Mouse (Mus musculus) testis, postnatal 10 days (tissue): Measurements from ENCODE around the gene Cdk2ap2.

ENCODE experiments used
- DNase-seq: peaks from one replicate; pipeline ENCODE4 v3.0.0; 2021; ENCODE audit warnings: low spot score

Gene Cdk2ap2

DNA sequence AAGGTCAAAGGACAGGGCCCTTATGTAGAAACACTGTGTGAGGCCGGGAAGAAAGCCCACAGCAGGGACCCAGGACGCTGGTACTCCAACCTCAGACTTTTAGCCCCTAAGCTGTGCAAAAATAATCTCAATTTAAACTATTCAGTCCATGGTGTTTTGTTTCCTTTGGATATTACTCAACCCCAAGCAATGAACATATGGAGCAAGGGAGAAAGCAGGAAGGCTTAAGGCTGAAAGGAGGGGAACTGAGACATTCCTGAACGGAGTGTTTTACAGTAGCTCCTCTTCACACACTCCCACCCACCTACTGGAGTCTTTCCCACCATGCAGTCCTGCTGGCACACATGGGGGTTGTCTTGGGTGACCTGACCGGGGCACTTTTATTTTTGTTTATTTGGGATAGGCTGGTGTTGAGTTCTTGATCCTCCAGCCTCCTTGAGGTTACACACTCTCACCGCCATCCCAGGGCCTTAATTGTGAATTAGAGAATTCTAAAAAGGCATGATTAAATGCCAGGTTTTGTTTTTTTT, 2.1 kb upstream of the Cdk2ap2 start:
- DNase-seq, result no peak

DNA sequence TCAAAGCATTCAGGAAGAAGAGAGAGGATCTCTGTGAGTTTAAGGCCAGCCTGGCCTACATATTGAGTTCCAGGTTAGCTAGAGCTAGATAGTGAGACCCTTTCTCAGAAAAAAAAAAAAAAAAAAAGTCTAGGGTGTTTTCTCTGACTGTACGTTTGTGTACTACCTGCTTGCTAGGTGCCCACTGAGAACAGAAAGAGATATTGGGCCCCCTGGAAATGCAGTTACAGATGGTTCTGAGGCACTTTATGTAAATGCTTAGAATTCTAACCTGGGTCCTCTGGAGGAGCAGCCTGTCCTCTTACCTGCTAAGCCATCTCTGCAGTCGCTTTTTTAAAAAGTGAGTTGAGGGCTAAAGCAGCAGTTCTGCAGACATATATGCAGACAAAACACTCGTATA, 1.2 kb upstream of the Cdk2ap2 start:
- no peak for DNase-seq

DNA sequence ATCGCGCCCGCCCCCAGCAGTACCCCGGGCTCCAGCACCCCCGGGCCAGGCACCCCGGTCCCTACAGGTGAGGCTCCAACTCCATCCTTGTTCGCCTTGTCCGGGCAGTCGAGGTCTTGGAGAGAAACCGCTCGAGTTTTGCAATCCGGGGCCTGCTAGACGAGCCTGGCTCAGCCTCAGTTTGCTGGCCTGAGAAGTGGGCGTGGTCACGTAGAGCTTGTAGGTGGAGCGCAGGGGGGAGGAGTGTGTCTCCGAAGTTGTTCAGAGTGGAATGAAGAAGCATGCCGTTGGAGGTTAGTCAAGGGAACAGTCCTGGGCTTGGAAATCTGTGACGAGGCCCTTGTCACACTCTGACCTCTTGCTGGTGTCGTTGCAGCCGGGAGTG, 451 bp downstream of the Cdk2ap2 start:
- peak; percentile 83 for DNase-seq

- DNase-seq, result peak; percentile 45
Measured at GRCm38 (mm10) chr19:4098426-4098825, 1.4 kb downstream of the Cdk2ap2 start.

DNA sequence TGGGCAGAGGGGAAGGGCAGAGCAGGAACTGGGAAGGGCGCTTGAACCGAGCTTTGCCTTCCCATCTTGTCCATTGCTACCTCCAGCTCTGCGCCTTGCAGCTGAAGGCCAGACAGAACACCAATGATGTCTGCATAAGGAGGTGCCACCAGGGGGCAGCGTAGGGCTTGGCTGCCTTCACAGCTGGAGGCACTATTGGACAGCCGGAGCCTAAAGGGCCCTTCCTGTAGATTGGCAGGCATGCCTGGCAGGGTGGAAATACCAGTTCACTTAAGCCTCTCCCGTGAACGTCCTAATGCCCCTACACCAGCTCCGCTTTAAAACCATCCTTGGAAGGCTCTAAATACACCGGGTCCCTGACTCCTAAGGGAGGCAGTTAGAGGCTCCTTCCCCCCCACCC, 2.1 kb downstream of the Cdk2ap2 start:
- DNase-seq, result peak; percentile 96

DNA sequence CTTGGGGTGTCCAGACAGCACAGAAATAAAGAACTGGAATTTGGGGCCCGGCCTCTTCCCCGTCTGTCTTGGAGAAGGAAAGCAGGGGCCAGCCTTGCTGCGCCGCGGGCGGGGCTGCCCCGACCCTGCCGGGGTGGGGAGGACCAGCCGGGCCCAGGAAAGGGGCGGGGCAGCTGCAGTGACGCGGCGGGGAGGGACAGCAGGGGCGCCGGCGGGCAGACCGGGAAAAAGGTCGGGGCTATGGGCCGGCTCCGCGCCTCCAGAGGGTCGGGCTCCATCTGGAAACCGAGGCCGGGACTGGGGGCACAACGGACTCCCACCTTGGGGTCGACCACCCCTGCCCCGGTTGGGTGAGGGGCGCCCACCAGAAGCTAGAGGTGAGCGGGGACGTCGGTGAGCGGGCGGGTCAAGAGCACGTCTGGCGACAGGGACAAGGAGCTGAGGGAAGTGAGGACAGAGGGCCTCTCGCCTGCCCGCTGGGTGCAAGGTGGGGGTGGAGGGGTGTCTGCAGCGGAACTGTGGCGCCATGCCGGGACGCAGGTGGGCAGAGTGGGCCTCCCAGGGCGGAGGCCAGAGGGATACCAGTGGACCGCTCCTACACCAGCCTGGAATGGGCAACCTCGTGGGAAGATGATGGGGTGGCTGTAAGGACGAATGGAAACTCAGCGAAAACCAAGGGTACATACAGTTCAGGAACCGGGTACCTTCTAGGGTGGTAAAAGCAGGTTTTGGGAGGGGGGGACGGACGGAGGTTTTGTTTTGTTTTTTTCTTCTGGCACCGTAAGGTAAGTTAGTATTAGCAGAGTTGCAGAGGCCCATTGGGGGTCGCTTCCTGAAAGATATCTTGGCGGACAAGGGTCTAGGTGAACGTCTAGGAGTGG, 3.1 kb downstream of the Cdk2ap2 start, which contains the start of gene Pitpnm1:
TSS of gene Pitpnm1 (plus strand) at position 162 of the 881 bp plus-strand sequence.
- DNase-seq, result peak; percentile 86

GRCm38 (mm10) chr19:4100718-4101261, 3.8 kb downstream of the Cdk2ap2 start:
- DNase-seq, result peak; percentile 70

- no peak for DNase-seq
Measured at GRCm38 (mm10) chr19:4101466-4101865, 4.5 kb downstream of the Cdk2ap2 start.

GRCm38 (mm10) chr19:4102049-4102448, 5.1 kb downstream of the Cdk2ap2 start:
- no peak for DNase-seq

DNA sequence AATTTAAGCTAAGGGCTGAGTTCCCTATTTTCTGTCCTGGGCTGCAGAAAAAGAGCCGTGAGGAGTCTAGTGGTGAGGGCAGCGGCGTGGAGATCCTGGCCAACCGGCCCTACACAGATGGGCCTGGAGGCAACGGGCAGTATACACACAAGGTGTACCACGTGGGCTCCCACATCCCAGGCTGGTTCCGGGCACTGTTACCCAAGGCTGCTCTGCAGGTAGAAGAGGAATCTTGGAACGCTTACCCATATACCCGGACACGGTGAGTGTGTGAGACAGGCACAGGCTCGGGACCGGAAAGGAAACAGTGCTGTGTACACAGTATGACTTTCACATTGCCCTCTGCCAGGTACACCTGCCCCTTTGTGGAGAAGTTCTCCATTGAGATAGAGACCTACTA, 5.6 kb downstream of the Cdk2ap2 start:
- no peak for DNase-seq

- DNase-seq, result no peak
Measured at GRCm38 (mm10) chr19:4103294-4103693, 6.3 kb downstream of the Cdk2ap2 start.

DNA sequence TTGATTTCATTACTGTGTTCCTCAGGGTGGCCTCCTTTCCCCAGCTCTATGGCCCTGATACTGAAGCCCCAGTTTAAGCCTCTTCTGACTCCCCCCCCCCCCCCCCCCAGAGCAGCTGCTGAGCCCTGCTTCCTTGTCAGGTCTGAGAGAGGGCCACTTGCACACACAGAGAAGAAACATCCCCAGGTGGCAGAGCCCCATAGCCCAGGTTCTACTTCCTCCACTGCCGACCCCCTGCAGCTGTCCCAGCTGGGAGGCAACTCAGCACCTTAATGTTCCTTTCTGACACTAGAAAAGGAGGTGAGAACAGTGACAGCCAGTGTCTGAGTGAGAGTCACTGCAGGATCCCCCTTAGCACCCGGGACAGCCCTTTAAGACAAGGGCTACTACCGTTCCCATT, 6.8 kb downstream of the Cdk2ap2 start:
- no peak for DNase-seq

DNA sequence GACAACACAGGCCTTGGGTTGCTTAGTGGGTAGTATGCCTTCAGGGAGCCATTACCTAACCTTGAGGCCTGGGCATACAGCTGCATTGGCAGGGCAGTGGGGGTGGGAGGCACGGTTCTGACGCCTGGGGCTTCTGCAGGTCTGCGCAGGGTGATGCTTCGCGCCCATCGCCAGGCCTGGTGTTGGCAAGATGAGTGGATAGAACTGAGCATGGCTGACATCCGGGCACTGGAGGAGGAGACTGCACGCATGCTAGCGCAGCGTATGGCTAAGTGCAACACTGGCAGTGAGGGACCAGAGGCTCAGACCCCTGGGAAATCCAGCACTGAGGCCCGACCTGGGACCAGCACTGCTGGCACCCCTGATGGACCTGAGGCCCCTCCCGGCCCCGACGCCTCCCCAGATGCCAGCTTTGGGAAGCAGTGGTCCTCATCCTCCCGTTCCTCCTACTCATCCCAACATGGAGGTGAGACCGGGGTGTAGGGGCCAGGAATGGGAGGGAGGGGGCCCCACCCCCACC, 7.8 kb downstream of the Cdk2ap2 start:
- DNase-seq, result peak; percentile 41

- no peak for DNase-seq
Measured at GRCm38 (mm10) chr19:4106654-4107053, 9.7 kb downstream of the Cdk2ap2 start.

GRCm38 (mm10) chr19:4108535-4108934, 11.6 kb downstream of the Cdk2ap2 start:
- DNase-seq, result no peak

- peak; percentile 46 for DNase-seq
Measured at GRCm38 (mm10) chr19:4112063-4112960, 15.3 kb downstream of the Cdk2ap2 start.

DNA sequence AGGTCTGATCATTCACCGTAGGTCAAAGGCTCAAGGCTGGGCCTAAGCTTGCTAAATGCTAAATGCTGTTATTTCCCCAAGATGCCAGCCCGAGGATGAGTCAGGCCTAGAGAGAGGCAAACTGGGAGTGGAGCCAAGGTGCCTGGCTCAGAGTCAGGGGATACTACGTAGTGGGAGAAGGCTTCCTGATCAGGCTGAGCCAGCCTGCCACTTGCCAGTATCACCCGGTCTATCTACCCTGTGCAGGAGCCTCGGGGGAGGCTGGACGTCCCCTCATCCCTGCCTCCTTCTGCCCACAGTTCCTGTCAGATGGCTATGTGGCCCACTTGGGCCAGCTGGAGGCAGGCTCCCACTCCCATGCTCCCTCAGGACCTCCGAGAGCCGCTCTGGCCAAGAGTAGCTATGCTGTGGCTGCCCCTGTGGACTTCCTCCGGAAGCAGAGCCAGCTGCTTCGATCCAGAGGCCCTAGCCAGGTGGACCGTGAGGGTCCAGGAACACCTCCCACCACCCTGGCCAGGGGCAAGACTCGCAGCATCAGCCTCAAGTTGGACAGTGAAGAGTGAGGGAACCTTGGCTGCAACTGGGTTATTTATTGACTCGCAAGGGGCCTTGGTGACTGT, 16.3 kb downstream of the Cdk2ap2 start:
- peak; percentile 90 for DNase-seq

DNA sequence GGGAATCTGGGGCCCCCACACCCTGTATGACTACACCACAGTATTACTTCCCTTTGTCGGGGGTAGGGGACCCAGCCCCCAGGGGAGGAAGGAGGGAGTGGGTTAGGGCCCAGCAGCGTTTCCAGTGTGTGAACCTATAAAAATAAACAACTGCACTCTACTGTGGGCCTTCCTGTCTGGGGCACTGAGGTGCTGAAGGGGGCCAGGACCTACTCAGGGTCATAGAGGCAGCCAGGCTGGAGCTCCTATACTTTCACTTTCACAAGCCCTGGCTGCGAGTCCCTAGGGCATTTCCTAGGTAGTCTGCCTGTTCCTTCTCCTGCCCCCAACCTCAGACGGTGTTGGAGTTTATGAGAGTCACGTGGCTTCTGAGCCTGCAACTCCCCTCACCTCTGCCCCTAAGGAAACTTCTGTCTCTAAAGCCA, 16.8 kb downstream of the Cdk2ap2 start:
- peak; percentile 43 for DNase-seq

- DNase-seq, result peak; percentile 44
Measured at GRCm38 (mm10) chr19:4114551-4114950, 17.6 kb downstream of the Cdk2ap2 start.

GRCm38 (mm10) chr19:4115144-4115543, 18.2 kb downstream of the Cdk2ap2 start:
- peak; percentile 45 for DNase-seq

DNA sequence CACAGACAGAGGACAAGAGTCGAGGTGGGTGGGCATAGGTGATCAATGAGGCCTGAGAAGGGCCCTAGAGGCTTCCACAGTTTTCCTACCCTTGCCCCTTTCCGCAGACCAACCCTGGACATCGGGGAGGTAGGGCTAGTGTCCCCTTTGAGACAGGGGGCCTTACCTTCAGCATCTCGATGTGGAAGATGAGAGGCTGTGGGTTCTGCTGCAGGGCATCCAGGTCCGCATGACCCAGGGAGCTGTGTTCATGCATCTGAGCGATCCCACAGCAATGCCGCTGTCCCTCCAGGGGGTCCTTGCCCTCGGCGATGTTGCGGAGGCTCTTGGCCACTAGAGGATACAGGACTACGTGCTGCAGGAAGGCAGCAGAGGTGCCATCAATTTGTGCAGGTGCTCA, 18.8 kb downstream of the Cdk2ap2 start:
- no peak for DNase-seq

DNA sequence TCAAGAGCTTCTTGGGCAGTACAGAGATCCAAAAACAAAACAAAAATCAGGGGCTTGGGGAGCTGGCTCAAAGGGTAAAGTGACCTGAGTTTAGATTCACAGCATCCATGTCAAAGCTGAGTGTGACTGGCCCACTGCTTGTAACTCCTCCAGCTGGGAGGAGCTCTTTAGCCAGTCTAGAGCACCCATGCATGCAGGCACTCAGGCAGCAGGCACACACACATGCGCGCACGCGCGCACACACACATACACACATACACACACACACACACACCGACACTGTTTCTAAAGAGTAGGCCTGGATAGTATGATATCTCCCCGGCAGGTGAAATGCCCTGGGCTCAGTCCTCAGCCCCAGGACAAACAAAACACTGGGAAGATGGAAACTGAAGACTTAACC, 20.0 kb downstream of the Cdk2ap2 start:
- DNase-seq, result no peak
